Mouse (Mus musculus) liver, adult 2 months (tissue): ENCODE measurements around the gene Fbln2. TPM values are rescaled to one million over a fixed set of nuclear protein-coding genes. Genes with fewer than 3 reads are reported as not detected.

ENCODE experiments used
- DNase-seq: peaks from one replicate; pipeline ENCODE4 v3.0.0-alpha.2; 2011; ENCODE audit warnings: low read depth, low spot score; ENCODE audit errors: extremely low read depth
- H3K27ac ChIP-seq: fragments of 200-500 bp; replicated peaks from 2 replicates; pipeline ENCODE4 v1.5.1; 2012; ENCODE audit warnings: low read depth, mild to moderate bottlenecking, control low read depth, inconsistent platforms, low read length; ENCODE audit not compliant: insufficient read depth
- H3K27me3 ChIP-seq: fragments of 200-500 bp; 2 replicates; pipeline ENCODE4 v1.6.1; 2012; ENCODE audit warnings: mild to moderate bottlenecking, moderate library complexity, low read length, inconsistent platforms; ENCODE audit not compliant: control insufficient read depth, insufficient read depth
- H3K36me3 ChIP-seq: fragments of 200-500 bp; 2 replicates; pipeline ENCODE4 v1.6.1; 2012; ENCODE audit warnings: low read length, inconsistent platforms; ENCODE audit not compliant: control insufficient read depth, insufficient read depth
- H3K4me1 ChIP-seq: fragments of 200-500 bp; 2 replicates; pipeline ENCODE4 v1.6.1; 2011; ENCODE audit warnings: low read length; ENCODE audit not compliant: control insufficient read depth, insufficient read depth
- H3K4me3 ChIP-seq: fragments of 200-500 bp; 2 replicates; pipeline ENCODE4 v1.5.1; 2011; ENCODE audit warnings: low read depth, mild to moderate bottlenecking, control low read depth, low read length, moderate library complexity; ENCODE audit not compliant: insufficient read depth
- H3K79me2 ChIP-seq: fragments of 200-500 bp; 2 replicates; pipeline ENCODE4 v1.6.1; 2012; ENCODE audit warnings: inconsistent platforms, mild to moderate bottlenecking, low read length, moderate library complexity; ENCODE audit not compliant: control insufficient read depth, insufficient read depth
- H3K9ac ChIP-seq: fragments of 200-500 bp; 2 replicates; pipeline ENCODE4 v1.6.1; 2012; ENCODE audit warnings: low read depth, mild to moderate bottlenecking, control low read depth, inconsistent platforms, low read length
- CTCF ChIP-seq: fragments of 200-500 bp; IDR thresholded peaks from 2 replicates; pipeline ENCODE4 v1.5.1; 2011; ENCODE audit warnings: low read depth, low read length, control low read depth
- POLR2A ChIP-seq: fragments of 200-500 bp; IDR thresholded peaks from 2 replicates; pipeline ENCODE4 v1.6.1; 2011; ENCODE audit warnings: low read length, control low read depth; ENCODE audit not compliant: insufficient read depth; ENCODE audit errors: extremely low read depth
- WGBS: fragments of 180-500 bp; shearing (Covaris S2); methylation state at CpG from one replicate; pipeline ENCODE4 v1.1.7; 2018; 5-methylcytosine and 5-hydroxymethylcytosine counted together
- polyA plus RNA-seq: library from polyadenylated mRNA; depleted of rRNA; stranded (reverse); fragments of >200 nt; gene quantifications from 2 replicates; pipeline ENCODE4 v1.2.3, GENCODE M21; 2012
- total RNA-seq: library from RNA; depleted of rRNA; stranded (reverse); fragments of >200 nt; gene quantifications from 2 replicates; pipeline ENCODE4 v1.2.3, GENCODE M21; 2014

The Fbln2 gene
- total and polyA plus RNA-seq, 2 experiments, result 1.4 to 3.5 TPM

GRCm38 (mm10) chr6:91198456-91198855, 13.8 kb upstream of the Fbln2 start:
- no peak for DNase-seq
- TF ChIP-seq POLR2A (no peak), CTCF (no peak)
- no peaks in the 10 kb centered on the region for H3K79me2 ChIP-seq
- no peak overlapping the region for H3K4me3 ChIP-seq
- no peaks in the 10 kb centered on the region for H3K36me3 ChIP-seq
- no peak overlapping the region for H3K9ac ChIP-seq
- no peaks in the 10 kb centered on the region; the same call in 1 of the 2 replicates for H3K4me1 ChIP-seq
- no peaks in the 10 kb centered on the region for H3K27me3 ChIP-seq
- no peak overlapping the region for H3K27ac ChIP-seq
- WGBS, result 65% methylated on average over 2 of the region's 2 CpGs

DNA sequence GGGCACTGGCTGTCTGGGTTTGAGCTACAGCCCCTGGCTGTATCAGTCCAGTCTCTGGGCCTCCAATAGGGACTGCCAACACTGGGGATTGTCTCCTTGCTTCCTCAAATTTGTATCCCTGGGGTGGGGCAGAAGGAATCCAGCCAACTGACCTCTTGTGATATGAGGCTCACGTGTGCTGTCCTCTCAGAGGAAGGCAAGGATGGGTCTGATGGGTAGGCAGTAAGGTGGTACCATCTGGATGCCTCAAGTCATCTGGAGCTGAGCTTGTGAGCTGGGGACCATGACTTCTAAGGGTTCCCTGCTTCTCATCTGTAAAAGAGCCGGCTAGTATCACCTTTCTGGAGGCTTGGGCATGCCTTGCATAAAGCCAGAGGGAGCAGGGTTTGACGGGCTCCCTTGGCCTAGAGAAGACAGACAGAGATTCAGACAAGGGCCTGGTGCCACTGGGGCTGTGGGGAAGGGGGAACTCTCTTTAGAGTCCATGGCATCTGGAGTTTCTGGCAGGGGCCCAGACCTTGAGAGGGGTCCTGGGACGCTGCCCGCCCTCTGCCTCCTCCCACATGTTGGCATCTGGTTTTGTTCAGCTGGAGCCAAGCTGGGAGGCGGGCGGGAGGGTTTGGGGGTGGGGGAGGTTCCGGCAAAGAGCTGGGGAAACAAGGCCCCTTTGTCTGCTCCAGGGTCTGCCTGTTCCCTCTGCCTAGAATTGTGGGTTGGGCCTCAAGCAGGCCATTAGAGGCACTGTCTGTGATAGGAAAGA, 11.6 kb upstream of the Fbln2 start:
- Histone ChIP-seq H3K4me1 (no peaks in the 10 kb centered on the region), H3K27me3 (no peaks in the 10 kb centered on the region), H3K27ac (no peak overlapping the region), H3K79me2 (no peaks in the 10 kb centered on the region), H3K36me3 (no peaks in the 10 kb centered on the region), H3K9ac (no peak overlapping the region), H3K4me3 (no peak overlapping the region)
- TF ChIP-seq CTCF (no peak), POLR2A (no peak)
- DNase-seq, result no peak
- WGBS, result 77% methylated on average over 8 of the region's 8 CpGs

DNA sequence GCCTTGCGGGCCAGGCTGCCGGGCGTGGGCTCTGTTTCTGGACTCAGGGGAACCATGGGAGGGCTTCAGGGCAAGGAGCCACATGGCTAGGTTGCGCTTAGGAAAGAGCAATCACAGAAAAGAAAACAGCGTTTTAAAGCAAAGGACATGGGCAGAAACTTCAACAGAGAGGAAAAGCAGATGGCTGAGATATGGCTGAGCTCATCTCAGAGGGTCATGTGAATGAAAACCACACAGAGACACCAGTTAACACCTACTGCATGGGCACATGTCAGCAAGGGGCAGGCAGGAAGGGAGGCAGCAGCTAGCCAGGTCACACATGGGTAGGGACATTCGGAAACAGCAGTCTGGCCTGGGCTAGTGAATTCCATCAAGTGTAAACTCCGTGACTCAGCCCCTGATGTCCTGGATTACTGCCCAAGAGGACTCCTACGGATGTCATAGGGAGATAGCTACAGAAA, 10.3 kb upstream of the Fbln2 start:
- WGBS, result 78% methylated on average over 8 of the region's 8 CpGs
- Histone ChIP-seq H3K4me3 (no peak overlapping the region), H3K4me1 (no peaks in the 10 kb centered on the region), H3K79me2 (no peaks in the 10 kb centered on the region), H3K27ac (no peak overlapping the region), H3K36me3 (no peaks in the 10 kb centered on the region), H3K9ac (no peak overlapping the region), H3K27me3 (no peaks in the 10 kb centered on the region)
- no peak for DNase-seq
- no peak for TF ChIP-seq POLR2A
- no peak for TF ChIP-seq CTCF

DNA sequence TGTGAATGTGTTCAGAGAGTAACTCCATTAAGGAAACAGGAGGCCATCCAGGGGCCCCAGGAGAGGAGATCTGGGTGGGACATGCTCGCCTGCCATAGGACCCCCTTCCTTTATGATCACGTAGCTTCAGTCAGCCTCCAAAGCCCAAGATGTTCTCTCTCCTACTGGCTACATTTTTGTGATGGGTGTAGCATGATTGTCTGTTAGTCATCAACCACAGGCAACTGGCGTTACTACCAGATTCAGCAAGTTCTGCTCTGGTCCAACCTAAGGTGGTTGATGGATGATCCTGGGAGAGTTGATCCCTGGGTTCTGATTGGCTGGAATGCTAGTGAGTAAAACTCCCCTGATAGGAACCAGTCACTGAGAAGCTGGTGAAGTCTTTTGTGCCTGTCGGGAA, 9.7 kb upstream of the Fbln2 start:
- WGBS, result 87% methylated on average over 4 of the region's 4 CpGs
- DNase-seq, result no peak

GRCm38 (mm10) chr6:91205346-91205745, 6.9 kb upstream of the Fbln2 start:
- no peak for DNase-seq
- no peak overlapping the region for H3K27ac ChIP-seq
- H3K9ac ChIP-seq, result no peak overlapping the region

More for the DNA sequence above, 9.7 kb upstream of the Fbln2 start:
- no peak overlapping the region for H3K4me3 ChIP-seq
- H3K36me3 ChIP-seq, result no peaks in the 10 kb centered on the region
- TF ChIP-seq POLR2A (no peak), CTCF (no peak)
- H3K4me1 ChIP-seq, result no peaks in the 10 kb centered on the region
- H3K27ac ChIP-seq, result no peak overlapping the region
- no peaks in the 10 kb centered on the region for H3K27me3 ChIP-seq
- no peaks in the 10 kb centered on the region for H3K79me2 ChIP-seq
- no peak overlapping the region for H3K9ac ChIP-seq

GRCm38 (mm10) chr6:91205791-91206190, 6.5 kb upstream of the Fbln2 start:
- 74% methylated on average over 5 of the region's 5 CpGs for WGBS
- no peaks in the 10 kb centered on the region for H3K27me3 ChIP-seq
- H3K27ac ChIP-seq, result no peak overlapping the region
- TF ChIP-seq POLR2A (no peak), CTCF (no peak)
- no peaks in the 10 kb centered on the region for H3K36me3 ChIP-seq
- H3K4me1 ChIP-seq, result no peaks in the 10 kb centered on the region
- no peak overlapping the region for H3K4me3 ChIP-seq
- H3K9ac ChIP-seq, result no peak overlapping the region
- H3K79me2 ChIP-seq, result no peaks in the 10 kb centered on the region
- DNase-seq, result no peak

More at GRCm38 (mm10) chr6:91205346-91205745, 6.9 kb upstream of the Fbln2 start:
- 79% methylated on average over 3 of the region's 3 CpGs for WGBS
- H3K79me2 ChIP-seq, result no peaks in the 10 kb centered on the region
- H3K4me1 ChIP-seq, result no peaks in the 10 kb centered on the region
- H3K36me3 ChIP-seq, result no peaks in the 10 kb centered on the region
- H3K4me3 ChIP-seq, result no peak overlapping the region
- H3K27me3 ChIP-seq, result no peaks in the 10 kb centered on the region
- TF ChIP-seq POLR2A (no peak), CTCF (no peak)
